Mouse (Mus musculus) brain, embryonic 14.5 days (tissue): ENCODE data around the gene Susd2.

Experiments
- CTCF ChIP-seq: fragments of 200-500 bp; IDR thresholded peaks from 2 replicates; pipeline ENCODE4 v1.5.1; 2012; ENCODE audit warnings: inconsistent platforms, mild to moderate bottlenecking, moderate library complexity, borderline replicate concordance; ENCODE audit not compliant: insufficient read depth, insufficient read length; ENCODE audit errors: extremely low read depth
- POLR2A ChIP-seq: fragments of 200-500 bp; IDR thresholded peaks from 2 replicates; pipeline ENCODE4 v1.6.1; 2012; ENCODE audit warnings: mild to moderate bottlenecking, inconsistent platforms, borderline replicate concordance; ENCODE audit not compliant: poor library complexity, insufficient read depth, insufficient read length, severe bottlenecking; ENCODE audit errors: extremely low read depth

DNA sequence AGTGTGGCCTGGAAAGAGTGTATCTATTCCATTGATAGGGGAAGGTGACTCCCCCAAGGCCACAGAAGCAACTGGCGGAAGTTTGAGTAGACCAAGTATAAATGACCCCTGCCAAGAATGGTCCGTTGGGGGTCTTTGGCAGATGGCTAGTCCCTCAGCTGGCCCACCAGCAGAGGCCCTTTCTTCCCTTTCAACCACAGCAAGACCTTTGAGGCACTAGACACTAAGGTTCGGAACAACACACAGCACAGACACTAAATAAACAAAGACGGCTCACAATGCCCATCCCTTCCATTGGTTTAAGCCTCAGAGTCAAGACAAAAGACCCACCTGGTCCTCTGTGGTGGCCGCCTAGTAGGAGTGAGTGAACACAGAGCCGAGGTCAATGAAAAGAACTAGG lies 35.4 kb upstream of the Susd2 start:
- no peak for TF ChIP-seq POLR2A
- TF ChIP-seq CTCF, result no peak
